In the genomic region with DNA sequence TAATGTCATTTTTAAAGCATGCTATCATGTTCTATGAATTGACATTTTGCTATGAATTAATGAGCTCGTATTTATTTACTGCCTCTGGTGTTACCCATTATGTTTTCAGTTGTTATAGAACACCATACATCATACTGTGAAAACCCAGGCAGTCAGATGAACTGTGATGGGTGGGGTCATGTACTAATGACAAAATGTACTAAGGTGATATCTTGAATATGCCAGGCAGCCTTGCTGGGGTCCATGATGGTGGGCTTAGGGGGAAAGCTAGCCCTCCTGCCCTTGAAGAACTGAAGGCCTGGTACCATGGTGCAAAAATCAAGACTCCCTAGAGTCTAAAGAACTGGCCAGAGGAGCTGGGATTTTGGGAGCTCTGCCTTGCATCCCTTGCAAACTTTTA, we compare ENCODE assay signal across 8 mouse cellular contexts. TPM values are rescaled to one million over a fixed set of nuclear protein-coding genes. Genes with fewer than 3 reads are reported as not detected.
A peak's percentile ranks its signal among the peaks of the same experiment; 100 is the strongest.
DNase-seq lines count a peak whose midpoint lies in the region; ATAC-seq and TF ChIP-seq lines count a peak whose summit lies in the region.

No protein-coding gene starts in this region.

- peaks cover 12% of the 10 kb centered on the region for H3K4me1 ChIP-seq in heart, embryonic 10.5 days
- H3K4me1 ChIP-seq in stomach, embryonic 14.5 days (ENCODE audit: control insufficient read depth, insufficient read depth, low read length) = 0 out of 2 replicates have a peak, but pooled peaks cover 3% of the 10 kb centered on the region
- H3K4me1 ChIP-seq in stomach, postnatal 0 days (replicated peaks; ENCODE audit: control insufficient read depth, insufficient read depth) = no peaks in the 10 kb centered on the region
- H3K4me1 ChIP-seq in limb, embryonic 13.5 days = peaks cover 10% of the 10 kb centered on the region

- TF ChIP-seq CTCF in stomach, postnatal 0 days (IDR thresholded peaks at IDR 0.05; ENCODE audit: low read depth) = no peak

- peak overlapping the region; percentile 84 for H3K27ac ChIP-seq in heart, embryonic 10.5 days
- H3K27ac ChIP-seq in stomach, embryonic 14.5 days (ENCODE audit: low read length) = no peak overlapping the region; the same call in 1 of the 2 replicates
- H3K27ac ChIP-seq in stomach, postnatal 0 days (replicated peaks) = no peak overlapping the region
- no peak overlapping the region; the same call in 1 of the 2 replicates for H3K27ac ChIP-seq in limb, embryonic 13.5 days

- H3K4me2 ChIP-seq in stomach, embryonic 14.5 days (replicated peaks; ENCODE audit: low read depth, low read length) = peak overlapping the region; percentile 41; the same call in 1 of the 2 replicates
- H3K4me2 ChIP-seq in stomach, postnatal 0 days (replicated peaks; ENCODE audit: low read depth) = no peak overlapping the region
- H3K4me2 ChIP-seq in limb, embryonic 13.5 days (replicated peaks) = 0 out of 2 replicates have a peak overlapping the region, but pooled peaks have one; percentile 65

- H3K36me3 ChIP-seq in heart, embryonic 10.5 days = no peaks in the 10 kb centered on the region
- no peaks in the 10 kb centered on the region for H3K36me3 ChIP-seq in stomach, embryonic 14.5 days (ENCODE audit: control insufficient read depth, insufficient read depth, low read length)
- H3K36me3 ChIP-seq in stomach, postnatal 0 days (ENCODE audit: control insufficient read depth, insufficient read depth, low read length) = no peaks in the 10 kb centered on the region
- no peaks in the 10 kb centered on the region for H3K36me3 ChIP-seq in limb, embryonic 13.5 days

- H3K9me3 ChIP-seq in heart, embryonic 10.5 days = no peaks in the 10 kb centered on the region
- H3K9me3 ChIP-seq in stomach, embryonic 14.5 days (ENCODE audit: control insufficient read depth, low read depth, low read length) = no peaks in the 10 kb centered on the region
- H3K9me3 ChIP-seq in stomach, postnatal 0 days (ENCODE audit: control insufficient read depth, low read length) = no peaks in the 10 kb centered on the region
- H3K9me3 ChIP-seq in limb, embryonic 13.5 days = no peaks in the 10 kb centered on the region

- H3K4me3 ChIP-seq in heart, embryonic 10.5 days = peak overlapping the region; percentile 57
- H3K4me3 ChIP-seq in stomach, embryonic 14.5 days (ENCODE audit: low read depth, low read length) = no peak overlapping the region
- no peak overlapping the region for H3K4me3 ChIP-seq in stomach, postnatal 0 days (ENCODE audit: low read depth, low read length)
- no peak overlapping the region for H3K4me3 ChIP-seq in limb, embryonic 13.5 days

- DNase-seq in heart, embryonic 10.5 days (ENCODE audit: low spot score) = no peak
- DNase-seq in heart, adult 18-20 months = no peak
- DNase-seq in stomach, postnatal 0 days (ENCODE audit: low spot score) = no peak
- DNase-seq in ovary, adult 18-20 months (ENCODE audit: low spot score) = no peak
- no peak for DNase-seq in c-Kit-positive CD71-positive TER-119-positive erythroid progenitor cells, embryonic 14.5 days (ENCODE audit: low spot score)

- no peak for ATAC-seq in stomach, embryonic 14.5 days (ENCODE audit: insufficient number of reproducible peaks, insufficient read depth, low FRiP score, low read depth)
- ATAC-seq in stomach, postnatal 0 days (ENCODE audit: low FRiP score, low TSS enrichment) = no peak
- no peak for ATAC-seq in limb, embryonic 13.5 days (ENCODE audit: low FRiP score, low read depth)
- no peak for ATAC-seq in granulocyte monocyte progenitor cell, adult 5-6 weeks (replicated peaks; ENCODE audit: poor library complexity, severe bottlenecking)

- 79% methylated on average over 1 of the region's 1 CpGs for WGBS in heart, embryonic 10.5 days
- WGBS in stomach, embryonic 14.5 days = 86% methylated on average over 1 of the region's 1 CpGs
- 73% methylated on average over 1 of the region's 1 CpGs for WGBS in stomach, postnatal 0 days
- 70% methylated on average over 1 of the region's 1 CpGs for WGBS in limb, embryonic 13.5 days

- 0 out of 2 replicates have a peak overlapping the region, but pooled peaks have one; percentile 33 for H3K9ac ChIP-seq in stomach, embryonic 14.5 days (replicated peaks; ENCODE audit: low read depth, low read length)
- no peak overlapping the region for H3K9ac ChIP-seq in stomach, postnatal 0 days (ENCODE audit: low read length)
- no peak overlapping the region for H3K9ac ChIP-seq in limb, embryonic 13.5 days

- no peaks in the 10 kb centered on the region for H3K27me3 ChIP-seq in heart, embryonic 10.5 days (ENCODE audit: insufficient read depth, poor library complexity, severe bottlenecking)
- H3K27me3 ChIP-seq in stomach, embryonic 14.5 days (ENCODE audit: control insufficient read depth, insufficient read depth, low read length) = no peaks in the 10 kb centered on the region
- no peaks in the 10 kb centered on the region for H3K27me3 ChIP-seq in stomach, postnatal 0 days (ENCODE audit: control insufficient read depth, insufficient read depth, low read length)
- no peaks in the 10 kb centered on the region for H3K27me3 ChIP-seq in limb, embryonic 13.5 days

- no peak for TF ChIP-seq EP300 in stomach, postnatal 0 days (optimal IDR thresholded peaks at IDR 0.05)

RNA-seq across cellular contexts. Expression of a gene that starts 8.0 kb away (rescaled TPM):
- polyA plus RNA-seq in heart, embryonic 10.5 days (2016; fragmentation: Nextera tagmentation; extraction: Ambion mirVana) = 10.3 and 12.0 TPM in 2 replicates
- 1 to 10 TPM; 7.8 to 8.2 TPM for total RNA-seq in heart, adult 18-20 months (2021)
- polyA plus RNA-seq in stomach, embryonic 14.5 days (2014; fragmentation: Nextera tagmentation; extraction: Ambion mirVana) = 13.1 and 13.3 TPM in 2 replicates
- 5.9 and 6.9 TPM in 2 replicates for polyA plus RNA-seq in stomach, postnatal 0 days (2015; fragmentation: Nextera tagmentation; extraction: Ambion mirVana)
- 15.2 and 15.5 TPM in 2 replicates for polyA plus RNA-seq in limb, embryonic 13.5 days (2015; fragmentation: Nextera tagmentation; extraction: Ambion mirVana)
- total RNA-seq in granulocyte monocyte progenitor cell, adult 5-6 weeks (2014; fragmentation: Nextera tagmentation) = 11.1 and 19.6 TPM in 2 replicates
- total RNA-seq in granulocyte monocyte progenitor cell, adult 5-6 weeks (2017) = 26.8 and 34.4 TPM in 2 replicates

RNA-seq across cellular contexts. Expression of a gene that starts 31.7 kb away (rescaled TPM):
- polyA plus RNA-seq in heart, embryonic 10.5 days (2016; fragmentation: Nextera tagmentation; extraction: Ambion mirVana) = 841 and 1,083 TPM in 2 replicates
- total RNA-seq in heart, adult 18-20 months (2021) = 100 to 1,000 TPM; 228 to 241 TPM
- 1,664 and 1,668 TPM in 2 replicates for polyA plus RNA-seq in stomach, embryonic 14.5 days (2014; fragmentation: Nextera tagmentation; extraction: Ambion mirVana)
- 1,956 and 2,116 TPM in 2 replicates for polyA plus RNA-seq in stomach, postnatal 0 days (2015; fragmentation: Nextera tagmentation; extraction: Ambion mirVana)
- polyA plus RNA-seq in limb, embryonic 13.5 days (2015; fragmentation: Nextera tagmentation; extraction: Ambion mirVana) = 1,164 and 1,190 TPM in 2 replicates
- 154 and 167 TPM in 2 replicates for total RNA-seq in granulocyte monocyte progenitor cell, adult 5-6 weeks (2014; fragmentation: Nextera tagmentation)
- total RNA-seq in granulocyte monocyte progenitor cell, adult 5-6 weeks (2017) = 549 and 572 TPM in 2 replicates

RNA-seq across cellular contexts. Expression of a gene that starts 57.5 kb away (rescaled TPM):
- 278 and 309 TPM in 2 replicates for polyA plus RNA-seq in heart, embryonic 10.5 days (2016; fragmentation: Nextera tagmentation; extraction: Ambion mirVana)
- 100 to 1,000 TPM; 139 to 144 TPM for total RNA-seq in heart, adult 18-20 months (2021)
- polyA plus RNA-seq in stomach, embryonic 14.5 days (2014; fragmentation: Nextera tagmentation; extraction: Ambion mirVana) = 247 and 259 TPM in 2 replicates
- 176 and 186 TPM in 2 replicates for polyA plus RNA-seq in stomach, postnatal 0 days (2015; fragmentation: Nextera tagmentation; extraction: Ambion mirVana)
- polyA plus RNA-seq in limb, embryonic 13.5 days (2015; fragmentation: Nextera tagmentation; extraction: Ambion mirVana) = 292 and 295 TPM in 2 replicates
- 168 and 202 TPM in 2 replicates for total RNA-seq in granulocyte monocyte progenitor cell, adult 5-6 weeks (2014; fragmentation: Nextera tagmentation)
- total RNA-seq in granulocyte monocyte progenitor cell, adult 5-6 weeks (2017) = 190 and 241 TPM in 2 replicates
